Mouse (Mus musculus) kidney, embryonic 16.5 days (tissue): ENCODE measurements around the gene 2010111I01Rik. TPM values are rescaled to one million over a fixed set of nuclear protein-coding genes. Genes with fewer than 3 reads are reported as not detected.

Source experiments
- ATAC-seq: fragments of 200-750 bp; cut with Nextera tagmentation; 2 replicates; pipeline ENCODE4 v1.8.0; 2017; ENCODE audit warnings: moderate TSS enrichment; ENCODE audit not compliant: low FRiP score, low TSS enrichment
- H3K27ac ChIP-seq: fragments of 300-500 bp; sonication (generic); 2 replicates; pipeline ENCODE4 v1.5.1; 2014; ENCODE audit warnings: low read length
- H3K27me3 ChIP-seq: fragments of 300-500 bp; sonication (generic); 2 replicates; pipeline ENCODE4 v1.6.1; 2014; ENCODE audit warnings: low read length, control low read depth, mixed read lengths; ENCODE audit not compliant: insufficient read depth
- H3K36me3 ChIP-seq: fragments of 300-500 bp; sonication (generic); 2 replicates; pipeline ENCODE4 v1.6.1; 2014; ENCODE audit warnings: low read length, control low read depth, mixed read lengths; ENCODE audit not compliant: insufficient read depth
- H3K4me1 ChIP-seq: fragments of 300-500 bp; sonication (generic); 2 replicates; pipeline ENCODE4 v1.6.1; 2014; ENCODE audit warnings: low read length, control low read depth, mixed read lengths; ENCODE audit not compliant: insufficient read depth
- H3K4me2 ChIP-seq: fragments of 300-500 bp; sonication (generic); replicated peaks from 2 replicates; pipeline ENCODE4 v1.6.1; 2014; ENCODE audit warnings: low read depth, low read length
- H3K4me3 ChIP-seq: fragments of 300-500 bp; sonication (generic); 2 replicates; pipeline ENCODE4 v1.5.1; 2014; ENCODE audit warnings: mild to moderate bottlenecking, low read length
- H3K9ac ChIP-seq: fragments of 300-500 bp; sonication (generic); replicated peaks from 2 replicates; pipeline ENCODE4 v1.6.1; 2014; ENCODE audit warnings: low read length
- H3K9me3 ChIP-seq: fragments of 300-500 bp; sonication (generic); 2 replicates; pipeline ENCODE4 v1.6.1; 2016; ENCODE audit warnings: low read length, control low read depth
- WGBS: fragments of 180-500 bp; shearing (Covaris S2); extraction: QIAGEN DNeasy Blood & Tissue Kit; methylation state at CpG from one replicate; pipeline ENCODE4 v1.1.7; 2014; 5-methylcytosine and 5-hydroxymethylcytosine counted together
- polyA plus RNA-seq: library from polyadenylated mRNA; unstranded; fragments of >200 nt; fragmentation: Nextera tagmentation; extraction: Ambion mirVana; gene quantifications from 2 replicates; pipeline ENCODE4 v1.2.1, GENCODE M21; 2015

2010111I01Rik gene
- polyA plus RNA-seq, 1 experiment from 2014 or later = 146 TPM

DNA sequence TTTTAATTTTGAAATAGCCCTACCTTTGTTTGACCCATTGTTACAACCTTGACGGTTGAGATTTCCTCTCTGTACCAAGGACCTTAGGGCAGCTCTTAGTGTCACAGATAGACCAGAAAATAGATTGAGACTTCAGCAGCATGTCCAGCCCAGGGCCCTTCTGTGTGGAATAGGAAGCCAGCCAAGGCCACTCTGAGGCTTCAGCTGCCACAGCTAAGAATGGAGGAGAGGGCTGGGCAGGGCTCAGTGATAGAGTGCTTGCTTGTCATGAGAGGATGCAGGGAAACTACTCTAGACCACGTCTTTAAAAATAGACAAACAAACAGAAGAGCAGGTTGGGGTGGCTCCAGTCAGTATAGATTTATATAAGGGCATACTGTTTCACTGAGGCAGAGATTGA lies 234.9 kb downstream of the 2010111I01Rik start:
- 62% methylated on average over 2 of the region's 2 CpGs for WGBS
- ATAC-seq = no peak
- H3K27me3 ChIP-seq = no peaks in the 10 kb centered on the region
- no peak overlapping the region for H3K4me3 ChIP-seq
- H3K9ac ChIP-seq = no peak overlapping the region
- no peaks in the 10 kb centered on the region for H3K4me1 ChIP-seq
- H3K36me3 ChIP-seq = no peaks in the 10 kb centered on the region
- H3K27ac ChIP-seq = no peak overlapping the region
- H3K4me2 ChIP-seq = no peak overlapping the region
- H3K9me3 ChIP-seq = no peaks in the 10 kb centered on the region

- Histone ChIP-seq H3K27ac (no peak overlapping the region), H3K4me2 (no peak overlapping the region), H3K27me3 (no peaks in the 10 kb centered on the region), H3K4me3 (no peak overlapping the region), H3K4me1 (no peaks in the 10 kb centered on the region), H3K9me3 (no peaks in the 10 kb centered on the region), H3K9ac (no peak overlapping the region), H3K36me3 (no peaks in the 10 kb centered on the region)
- WGBS = 56% methylated on average over 8 of the region's 8 CpGs
- ATAC-seq = no peak
These were observed 239.0 kb downstream of the 2010111I01Rik start for GRCm38 (mm10) chr13:63203502-63204278.

- H3K9ac ChIP-seq = no peak overlapping the region
- no peaks in the 10 kb centered on the region for H3K4me1 ChIP-seq
- ATAC-seq = no peak
- no peak overlapping the region for H3K27ac ChIP-seq
- no peak overlapping the region for H3K4me3 ChIP-seq
- no peaks in the 10 kb centered on the region for H3K36me3 ChIP-seq
- no peaks in the 10 kb centered on the region for H3K9me3 ChIP-seq
- no peak overlapping the region for H3K4me2 ChIP-seq
- no peaks in the 10 kb centered on the region for H3K27me3 ChIP-seq
- WGBS = 73% methylated on average over 4 of the region's 4 CpGs
These were observed 241.1 kb downstream of the 2010111I01Rik start for GRCm38 (mm10) chr13:63205750-63206149.

- WGBS = 48% methylated on average over 1 of the region's 1 CpGs
- Histone ChIP-seq H3K4me1 (no peaks in the 10 kb centered on the region), H3K4me3 (no peak overlapping the region), H3K27ac (no peak overlapping the region), H3K9ac (no peak overlapping the region), H3K9me3 (no peaks in the 10 kb centered on the region), H3K4me2 (no peak overlapping the region), H3K36me3 (no peaks in the 10 kb centered on the region), H3K27me3 (no peaks in the 10 kb centered on the region)
- no peak for ATAC-seq
These were observed 241.7 kb downstream of the 2010111I01Rik start for GRCm38 (mm10) chr13:63206396-63206795.

GRCm38 (mm10) chr13:63216537-63216936 lies 251.8 kb downstream of the 2010111I01Rik start:
- H3K9ac ChIP-seq = no peak overlapping the region
- no peaks in the 10 kb centered on the region for H3K36me3 ChIP-seq
- no peaks in the 10 kb centered on the region for H3K4me1 ChIP-seq
- H3K9me3 ChIP-seq = no peaks in the 10 kb centered on the region
- no peak overlapping the region for H3K4me3 ChIP-seq
- no peak overlapping the region for H3K27ac ChIP-seq
- ATAC-seq = no peak
- H3K27me3 ChIP-seq = no peaks in the 10 kb centered on the region
- no peak overlapping the region for H3K4me2 ChIP-seq

GRCm38 (mm10) chr13:63223026-63223770 lies 258.5 kb downstream of the 2010111I01Rik start:
- no peak overlapping the region for H3K4me2 ChIP-seq
- no peak overlapping the region for H3K27ac ChIP-seq
- H3K36me3 ChIP-seq = 0 out of 2 replicates have a peak, but pooled peaks cover 4% of the 10 kb centered on the region
- H3K9ac ChIP-seq = no peak overlapping the region
- no peak overlapping the region for H3K4me3 ChIP-seq
- ATAC-seq = no peak
- no peaks in the 10 kb centered on the region for H3K27me3 ChIP-seq
- no peaks in the 10 kb centered on the region; the same call in 1 of the 2 replicates for H3K4me1 ChIP-seq
- 0 out of 2 replicates have a peak, but pooled peaks cover 5% of the 10 kb centered on the region for H3K9me3 ChIP-seq
- WGBS = 94% methylated on average over 7 of the region's 8 CpGs

- Histone ChIP-seq H3K9ac (no peak overlapping the region), H3K4me2 (no peak overlapping the region), H3K9me3 (0 out of 2 replicates have a peak, but pooled peaks cover 5% of the 10 kb centered on the region), H3K36me3 (0 out of 2 replicates have a peak, but pooled peaks cover 4% of the 10 kb centered on the region), H3K27ac (peak overlapping the region; percentile 60), H3K4me3 (no peak overlapping the region), H3K27me3 (no peaks in the 10 kb centered on the region), H3K4me1 (peaks cover 8% of the 10 kb centered on the region)
- 43% methylated on average over 8 of the region's 8 CpGs for WGBS
- ATAC-seq = peak; percentile 73
These were observed 261.3 kb downstream of the 2010111I01Rik start for GRCm38 (mm10) chr13:63225796-63226583.

GRCm38 (mm10) chr13:63227785-63228184 lies 263.1 kb downstream of the 2010111I01Rik start:
- Histone ChIP-seq H3K4me2 (no peak overlapping the region), H3K9me3 (0 out of 2 replicates have a peak, but pooled peaks cover 5% of the 10 kb centered on the region), H3K27me3 (no peaks in the 10 kb centered on the region), H3K4me1 (peaks cover 23% of the 10 kb centered on the region), H3K4me3 (no peak overlapping the region), H3K9ac (no peak overlapping the region), H3K27ac (no peak overlapping the region), H3K36me3 (0 out of 2 replicates have a peak, but pooled peaks cover 4% of the 10 kb centered on the region)
- ATAC-seq = no peak
- 68% methylated on average over 3 of the region's 3 CpGs for WGBS

GRCm38 (mm10) chr13:63230955-63231701 lies 266.4 kb downstream of the 2010111I01Rik start:
- H3K9ac ChIP-seq = peak overlapping the region; percentile 50; the same call in 1 of the 2 replicates
- H3K4me2 ChIP-seq = peak overlapping the region; percentile 26; the same call in 1 of the 2 replicates
- WGBS = 34% methylated on average over 7 of the region's 7 CpGs
- H3K4me3 ChIP-seq = no peak overlapping the region
- H3K27me3 ChIP-seq = no peaks in the 10 kb centered on the region
- H3K4me1 ChIP-seq = peaks cover 31% of the 10 kb centered on the region
- ATAC-seq = peak; percentile 85
- no peaks in the 10 kb centered on the region for H3K36me3 ChIP-seq
- no peaks in the 10 kb centered on the region for H3K9me3 ChIP-seq
- peak overlapping the region; percentile 98 for H3K27ac ChIP-seq
